Mouse (Mus musculus) adrenal gland (tissue): ENCODE data around the gene Olfr1297.

ENCODE experiments used
- intact Hi-C: fragments of 180-260 bp; cut with DNase I; formaldehyde crosslinking; loops from one replicate; pipeline ENCODE4 v1.15.1; 2025
- long read RNA-seq, 2 experiments: library from polyadenylated mRNA; unstranded; transcript quantifications; one replicate each; pipeline ENCODE4 v2.0.0; 2020; ENCODE audit warnings: borderline replicate concordance in 1 of 2; ENCODE audit not compliant: insufficient replicate concordance in 1 of 2

The Olfr1297 gene
- long read RNA-seq, experiment 1: 0 reads
- long read RNA-seq, experiment 2, partial matches to known transcripts: 0 of 1 reads
- long read RNA-seq, experiment 2, other reads (novel, unspliced or antisense): 1 of 1 reads

- intact Hi-C loops: no loop called here
Measured at GRCm38 (mm10) chr2:111626397-111626796, at the start of gene Olfr1297. Olfr1297 (minus strand) TSS chr2:111626497.

DNA sequence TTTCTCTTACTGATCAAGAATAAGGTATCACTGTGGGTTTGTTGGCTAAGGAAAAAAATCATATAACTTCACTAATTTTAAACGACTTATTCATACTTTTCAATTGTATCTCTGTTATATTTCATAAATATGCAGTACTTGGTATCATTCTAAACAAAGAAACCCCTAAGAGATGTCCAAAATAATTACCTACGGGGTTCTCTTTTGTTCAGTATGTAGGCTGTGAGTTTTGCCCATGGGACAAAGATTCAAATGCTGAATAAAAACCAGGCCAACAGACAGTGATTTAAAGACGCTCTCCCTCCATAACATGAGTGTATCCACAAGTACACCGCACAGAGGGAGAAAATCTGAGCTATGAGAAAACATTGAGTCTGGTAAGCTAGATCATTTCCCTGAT lies 34.8 kb upstream of the Olfr1297 start, which contains the start of gene Olfr1299:
Gene Olfr1299 (plus strand): TSS at position 301 of the 400 bp plus-strand sequence.
- intact Hi-C loops: no loop called here

- intact Hi-C loops: no loop called here
Measured at GRCm38 (mm10) chr2:111649101-111649500, 22.8 kb upstream of the Olfr1297 start, which contains the start of gene Olfr1298. Olfr1298 (minus strand) TSS chr2:111649201.

- intact Hi-C loops: no loop called here
Measured at GRCm38 (mm10) chr2:111569581-111569980, 56.7 kb downstream of the Olfr1297 start, which contains the start of gene Olfr1295. Olfr1295 (minus strand) TSS chr2:111569681.
